ENCODE assay signal across 31 mouse cellular contexts in the genomic region with DNA sequence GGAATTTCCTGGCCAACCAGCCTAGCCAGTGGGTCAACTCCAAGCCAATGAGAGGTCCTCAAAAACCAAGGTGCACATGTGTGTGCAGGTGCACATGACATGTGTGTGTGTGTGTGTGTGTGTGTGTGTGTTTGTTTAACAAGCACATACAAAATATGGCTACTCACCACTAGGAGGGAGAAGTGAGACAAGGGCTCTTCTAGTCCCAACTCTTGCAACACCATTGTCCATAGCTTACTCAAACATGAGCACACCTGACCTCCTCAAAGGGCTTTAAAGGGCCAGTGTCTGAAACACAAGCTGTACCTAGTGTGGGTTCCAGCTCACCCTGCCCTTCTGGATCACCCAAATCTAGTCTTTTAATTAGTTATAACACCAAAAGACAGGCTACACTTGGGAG. TPM values are rescaled to one million over a fixed set of nuclear protein-coding genes. Genes with fewer than 3 reads are reported as not detected.
A peak's percentile ranks its signal among the peaks of the same experiment; 100 is the strongest.
DNase-seq lines count a peak whose midpoint lies in the region; ATAC-seq and TF ChIP-seq lines count a peak whose summit lies in the region.
"Had no signal": no experiment of that assay in that cellular context is flagged by ENCODE, and none has a peak within 500 bp of the region (broad histone marks: within the 10 kb centered on the region; RNA-seq: fewer than 3 reads in every experiment).

No protein-coding gene starts in this region.

- no peaks in the 10 kb centered on the region for H3K9me3 ChIP-seq in hindbrain, postnatal 0 days (ENCODE audit: low read length)
- no peaks in the 10 kb centered on the region for H3K9me3 ChIP-seq in hindbrain, embryonic 14.5 days (ENCODE audit: control insufficient read depth, low read length)
- no peaks in the 10 kb centered on the region for H3K9me3 ChIP-seq in lung, postnatal 0 days (ENCODE audit: low read length)
- H3K9me3 ChIP-seq: embryonic facial prominence, embryonic 12.5 days; hindbrain, embryonic 12.5 days; liver, embryonic 15.5 days; midbrain, embryonic 13.5 days had no signal

- in situ Hi-C loops in Patski (cut with MboI; ENCODE audit: low pct_unique_long_range_greater_than_20kb): loop anchor here (25.0 kb wide), 1 partner anchor 685 kb away; a partner anchor contains a TSS

- H3K27ac ChIP-seq in hindbrain, postnatal 0 days: no peak overlapping the region
- H3K27ac ChIP-seq in hindbrain, embryonic 14.5 days: no peak overlapping the region
- no peak overlapping the region for H3K27ac ChIP-seq in lung, postnatal 0 days (ENCODE audit: low read length)
- H3K27ac ChIP-seq: embryonic facial prominence, embryonic 12.5 days; hindbrain, embryonic 12.5 days; liver, embryonic 15.5 days; macrophage; midbrain, embryonic 13.5 days had no signal

- H3K4me3 ChIP-seq in hindbrain, postnatal 0 days (ENCODE audit: low read length): no peak overlapping the region
- no peak overlapping the region for H3K4me3 ChIP-seq in hindbrain, embryonic 14.5 days (replicated peaks; ENCODE audit: low read length)
- no peak overlapping the region for H3K4me3 ChIP-seq in lung, postnatal 0 days (ENCODE audit: low read depth, low read length)
- H3K4me3 ChIP-seq: embryonic facial prominence, embryonic 12.5 days; hindbrain, embryonic 12.5 days; liver, embryonic 15.5 days; midbrain, embryonic 13.5 days had no signal

- no peaks in the 10 kb centered on the region for H3K36me3 ChIP-seq in hindbrain, postnatal 0 days (ENCODE audit: insufficient read depth, low read length)
- no peaks in the 10 kb centered on the region for H3K36me3 ChIP-seq in hindbrain, embryonic 14.5 days (replicated peaks; ENCODE audit: control insufficient read depth, insufficient read depth)
- no peaks in the 10 kb centered on the region for H3K36me3 ChIP-seq in lung, postnatal 0 days (ENCODE audit: insufficient read depth, low read length)
- H3K36me3 ChIP-seq: embryonic facial prominence, embryonic 12.5 days; hindbrain, embryonic 12.5 days; liver, embryonic 15.5 days; midbrain, embryonic 13.5 days had no signal

- H3K27me3 ChIP-seq in hindbrain, postnatal 0 days (ENCODE audit: insufficient read depth, low read length): no peaks in the 10 kb centered on the region
- H3K27me3 ChIP-seq in hindbrain, embryonic 14.5 days (ENCODE audit: control insufficient read depth, insufficient read depth, low read length): no peaks in the 10 kb centered on the region
- no peaks in the 10 kb centered on the region for H3K27me3 ChIP-seq in lung, postnatal 0 days (replicated peaks; ENCODE audit: insufficient read depth, low read length)
- peaks cover 3% of the 10 kb centered on the region for H3K27me3 ChIP-seq in Patski
- H3K27me3 ChIP-seq: embryonic facial prominence, embryonic 12.5 days; hindbrain, embryonic 12.5 days; liver, embryonic 15.5 days; midbrain, embryonic 13.5 days had no signal

- H3K4me1 ChIP-seq in hindbrain, postnatal 0 days (ENCODE audit: insufficient read depth, low read length): no peaks in the 10 kb centered on the region
- H3K4me1 ChIP-seq in hindbrain, embryonic 14.5 days (replicated peaks; ENCODE audit: control insufficient read depth, insufficient read depth, low read length): no peaks in the 10 kb centered on the region
- no peaks in the 10 kb centered on the region for H3K4me1 ChIP-seq in lung, postnatal 0 days (ENCODE audit: insufficient read depth, low read depth, low read length)
- H3K4me1 ChIP-seq: embryonic facial prominence, embryonic 12.5 days; hindbrain, embryonic 12.5 days; liver, embryonic 15.5 days; midbrain, embryonic 13.5 days had no signal

- TF ChIP-seq CTCF in hindbrain, postnatal 0 days (IDR thresholded peaks at IDR 0.05; ENCODE audit: low read depth): peak; percentile 18
- peak; percentile 55 for TF ChIP-seq CTCF in lung, postnatal 0 days (IDR thresholded peaks at IDR 0.05)
- TF ChIP-seq CTCF in Patski (IDR thresholded peaks at IDR 0.05): peak; percentile 14

- no peak overlapping the region for H3K4me2 ChIP-seq in hindbrain, postnatal 0 days (ENCODE audit: low read depth, low read length)
- no peak overlapping the region for H3K4me2 ChIP-seq in hindbrain, embryonic 14.5 days (replicated peaks)
- no peak overlapping the region for H3K4me2 ChIP-seq in lung, postnatal 0 days (replicated peaks; ENCODE audit: low read depth, low read length)
- H3K4me2 ChIP-seq: embryonic facial prominence, embryonic 12.5 days; hindbrain, embryonic 12.5 days; liver, embryonic 15.5 days; midbrain, embryonic 13.5 days had no signal

- POLR2A ChIA-PET in Patski (lab: Charles Lee): no interaction called here

- ATAC-seq in hindbrain, postnatal 0 days: no peak
- ATAC-seq in hindbrain, embryonic 14.5 days (ENCODE audit: low FRiP score): no peak
- peak; percentile 53; the same call in 1 of the 2 replicates for ATAC-seq in lung, postnatal 0 days
- no peak for ATAC-seq in Patski
- ATAC-seq: forebrain, embryonic 14.5 days; midbrain, embryonic 13.5 days had no signal

- intact Hi-C loops in left cerebral cortex, postnatal 14 days (cut with DNase I): loop anchor here (5.0 to 10.0 kb wide), 2 partner anchors 297 to 415 kb away; no protein-coding TSS in a partner anchor

- no peak for DNase-seq in hindbrain, postnatal 0 days (ENCODE audit: low spot score)
- no peak for DNase-seq in hindbrain, embryonic 14.5 days (ENCODE audit: low spot score)
- DNase-seq in lung, postnatal 0 days (ENCODE audit: low spot score): peak; percentile 64
- DNase-seq in lung, postnatal 4 days: no peak
- no peak for DNase-seq in Patski (ENCODE audit: low read depth, low spot score)
- DNase-seq in left cerebral cortex, postnatal 14 days (ENCODE audit: low spot score in 2 of 2): no peak
- DNase-seq in right cerebral cortex, postnatal 25 days: no peak
- DNase-seq: adrenal gland, postnatal 25 days; cerebellum, adult 11-12 months; cerebellum, adult 9-11 months; embryo, embryonic 11 days; gastrocnemius, postnatal 14 days; heart, postnatal 36 days; kidney, adult 18-20 months; kidney, postnatal 4 days; right cerebral cortex, postnatal 14 days; thymus, adult 18-20 months; thymus, postnatal 25 days had no signal

- TF ChIP-seq EP300 in lung, postnatal 0 days (IDR thresholded peaks at IDR 0.05): no peak

- CTCF ChIA-PET in Patski (lab: Charles Lee): no interaction called here

- H3K9ac ChIP-seq in hindbrain, postnatal 0 days (replicated peaks; ENCODE audit: low read length): no peak overlapping the region
- no peak overlapping the region for H3K9ac ChIP-seq in hindbrain, embryonic 14.5 days
- no peak overlapping the region for H3K9ac ChIP-seq in lung, postnatal 0 days (replicated peaks; ENCODE audit: low read depth)
- H3K9ac ChIP-seq: embryonic facial prominence, embryonic 12.5 days; hindbrain, embryonic 12.5 days; liver, embryonic 15.5 days; midbrain, embryonic 13.5 days had no signal

RNA-seq across cellular contexts. Expression of a gene that starts 12.9 kb away (rescaled TPM):
- 0.18 and 0.68 TPM in 2 replicates for total RNA-seq in hindbrain, postnatal 0 days (2014; rRNA removed)
- 0.26 and 0.48 TPM in 2 replicates for polyA plus RNA-seq in hindbrain, postnatal 0 days (2015; fragmentation: Nextera tagmentation; extraction: Ambion mirVana)
- polyA plus RNA-seq in hindbrain, embryonic 14.5 days (2014; fragmentation: Nextera tagmentation; extraction: Ambion mirVana): 0.29 and 0.35 TPM in 2 replicates
- polyA plus RNA-seq in lung, postnatal 0 days (2015; fragmentation: Nextera tagmentation; extraction: Ambion mirVana): 1.7 and 1.8 TPM in 2 replicates
- polyA plus RNA-seq in Patski (2021): not detected
- total RNA-seq in left cerebral cortex, postnatal 14 days (2021): under 1 TPM; 0.19 to 0.24 TPM
- total RNA-seq: adrenal gland, postnatal 25 days; gastrocnemius, postnatal 14 days; granulocyte monocyte progenitor cell, adult 5-6 weeks; heart, postnatal 36 days; layer of hippocampus, adult 8-10 months; layer of hippocampus, postnatal 25 days; liver, adult 2 months; megakaryocyte-erythroid progenitor cell, adult 5-6 weeks; monocyte, adult 5-6 weeks had no signal
- polyA plus RNA-seq: heart, embryonic 14.5 days; hindbrain, embryonic 12.5 days; liver, embryonic 15.5 days; macrophage had no signal

RNA-seq across cellular contexts. Expression of a gene that starts 24.6 kb away (rescaled TPM):
- 0.29 TPM in 1 of 2 replicates, not detected in the other for total RNA-seq in hindbrain, postnatal 0 days (2014; rRNA removed)
- polyA plus RNA-seq in hindbrain, postnatal 0 days (2015; fragmentation: Nextera tagmentation; extraction: Ambion mirVana): 0.88 and 1.0 TPM in 2 replicates
- polyA plus RNA-seq in hindbrain, embryonic 14.5 days (2014; fragmentation: Nextera tagmentation; extraction: Ambion mirVana): 1.2 and 1.8 TPM in 2 replicates
- polyA plus RNA-seq in lung, postnatal 0 days (2015; fragmentation: Nextera tagmentation; extraction: Ambion mirVana): 0.39 and 0.47 TPM in 2 replicates
- polyA plus RNA-seq in Patski (2021): not detected
- 1 to 10 TPM in 1 of 2 experiments, under 1 TPM in 1; 0.47 to 1.0 TPM for total RNA-seq in left cerebral cortex, postnatal 14 days (2021)
- total RNA-seq: gastrocnemius, postnatal 14 days had no signal
- polyA plus RNA-seq: liver, adult 2 months had no signal
